Mouse (Mus musculus) thymus, postnatal 36 days (tissue): ENCODE results near the gene Fbxo33.

Experiments used
- DNase-seq, 2 experiments: peaks; one replicate each; pipeline ENCODE4 v3.0.0; 2022; ENCODE audit warnings: mixed read lengths in 2 of 2

Gene Fbxo33

DNA sequence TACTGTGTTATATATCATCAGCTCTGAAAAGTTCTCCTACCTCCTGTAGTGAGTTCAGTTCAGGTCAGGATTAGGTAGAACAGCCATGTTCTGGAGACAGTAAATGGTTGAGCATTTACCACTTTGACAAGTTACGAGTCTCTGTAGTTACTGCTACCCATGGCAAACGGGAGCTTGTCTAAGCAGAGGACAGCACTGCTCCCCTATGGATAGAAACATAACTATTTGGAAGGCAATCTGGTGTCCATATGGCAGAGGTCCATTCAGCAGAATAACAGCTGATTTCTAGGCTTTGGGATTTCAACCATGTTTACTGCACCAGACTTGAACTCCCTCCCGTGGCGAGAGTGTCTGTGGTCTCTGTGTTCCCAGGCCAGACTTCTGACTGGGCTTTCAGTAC lies 23.6 kb downstream of the Fbxo33 start:
- DNase-seq: no peak

DNA sequence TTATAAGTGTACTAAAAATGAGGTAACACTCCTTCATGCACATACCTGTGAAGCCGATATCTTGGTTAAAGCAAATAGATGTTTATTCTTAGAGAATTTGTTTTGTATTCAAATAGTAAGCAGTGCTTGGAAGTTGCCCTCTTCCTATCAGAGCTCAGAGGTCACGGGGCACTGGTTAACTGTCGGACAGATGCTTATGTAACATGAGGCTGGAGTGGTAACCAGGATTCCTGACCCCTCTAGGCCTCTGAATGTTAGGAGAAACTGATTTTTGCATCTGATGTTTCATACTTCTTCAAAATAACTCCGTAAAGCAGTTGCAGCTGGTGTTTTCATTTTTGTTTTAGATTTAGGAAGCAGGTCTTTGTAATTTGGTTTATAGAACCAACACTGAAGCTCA lies 24.5 kb downstream of the Fbxo33 start:
- DNase-seq: no peak

DNA sequence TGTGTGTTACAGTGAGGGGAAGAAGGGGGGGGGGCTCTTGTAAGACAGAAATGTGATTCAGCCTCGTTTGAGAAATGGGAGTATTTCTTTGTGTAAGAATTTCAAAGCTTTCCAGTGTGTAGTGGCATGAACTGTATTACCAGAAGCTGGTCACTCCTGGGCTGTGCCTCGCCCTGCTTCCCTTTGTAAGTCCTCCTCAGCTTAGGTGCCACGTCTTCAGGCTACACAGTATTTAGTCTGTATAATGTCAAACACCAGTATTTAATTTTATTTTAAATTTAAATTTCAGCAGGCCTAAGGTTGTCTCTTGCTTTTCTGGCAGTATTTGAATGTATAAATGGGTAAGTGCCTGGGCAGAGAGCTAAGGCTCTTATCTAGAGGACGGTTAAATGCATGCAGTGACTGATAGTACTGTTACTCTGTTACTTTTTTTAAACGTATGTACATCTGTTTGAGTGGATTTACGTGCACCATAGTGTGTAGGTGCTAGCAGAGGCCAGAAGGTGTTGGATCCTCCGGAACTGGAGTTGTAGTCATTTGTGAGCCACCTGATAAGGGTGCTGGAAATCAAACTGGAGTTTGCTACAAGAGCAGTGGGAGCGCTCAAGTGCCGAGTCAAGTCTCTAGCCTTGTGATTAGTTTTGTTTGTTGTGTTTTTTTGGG lies 25.1 kb downstream of the Fbxo33 start:
- DNase-seq: no peak

DNA sequence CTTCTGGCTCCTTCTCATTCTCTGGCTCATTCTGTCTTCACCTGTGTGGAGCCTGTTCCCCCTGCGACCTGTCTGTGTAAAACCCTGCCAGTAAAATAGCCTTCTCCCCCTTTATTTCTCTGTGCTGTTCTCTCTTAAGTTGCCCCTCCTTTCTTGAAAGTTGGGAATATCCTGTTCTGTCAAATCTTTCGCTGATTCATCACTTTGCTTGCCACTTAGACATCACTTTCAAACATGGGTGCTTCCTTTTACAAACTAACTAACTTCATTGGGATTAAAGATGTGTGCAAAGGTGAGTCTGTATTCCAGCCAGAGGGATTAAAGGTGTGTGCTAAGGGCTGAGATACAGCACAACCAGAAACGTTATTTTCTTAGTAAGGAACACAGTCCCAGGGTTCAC lies 25.9 kb downstream of the Fbxo33 start:
- DNase-seq: no peak

DNA sequence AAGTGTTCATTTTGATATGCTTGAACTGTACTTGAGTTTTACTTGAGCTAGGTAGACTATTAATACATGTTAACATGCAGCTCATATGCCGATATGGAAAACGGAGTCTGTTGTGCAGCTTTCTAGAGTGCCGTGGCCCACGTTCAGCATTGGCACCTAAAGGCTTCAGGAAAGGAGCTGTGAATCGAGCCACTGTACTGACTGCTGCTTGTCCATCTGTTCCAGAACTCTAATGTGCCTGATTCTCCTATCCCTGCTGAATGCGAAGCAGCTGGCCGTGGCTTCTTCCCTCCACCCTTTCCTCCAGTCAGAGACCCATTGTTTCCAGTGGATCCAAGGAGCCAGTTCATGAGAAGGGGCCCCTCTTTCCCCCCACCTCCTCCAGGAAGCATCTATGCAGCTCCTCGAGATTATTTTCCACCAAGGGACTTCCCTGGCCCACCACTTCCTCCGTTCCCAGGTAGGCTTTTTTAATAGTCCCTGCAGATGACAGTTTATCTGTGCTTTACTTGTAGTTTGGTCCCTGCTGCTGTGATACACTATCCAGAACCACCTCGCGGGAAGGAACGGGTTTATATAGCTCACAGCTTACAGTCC lies 31.3 kb downstream of the Fbxo33 start:
- no peak for DNase-seq

DNA sequence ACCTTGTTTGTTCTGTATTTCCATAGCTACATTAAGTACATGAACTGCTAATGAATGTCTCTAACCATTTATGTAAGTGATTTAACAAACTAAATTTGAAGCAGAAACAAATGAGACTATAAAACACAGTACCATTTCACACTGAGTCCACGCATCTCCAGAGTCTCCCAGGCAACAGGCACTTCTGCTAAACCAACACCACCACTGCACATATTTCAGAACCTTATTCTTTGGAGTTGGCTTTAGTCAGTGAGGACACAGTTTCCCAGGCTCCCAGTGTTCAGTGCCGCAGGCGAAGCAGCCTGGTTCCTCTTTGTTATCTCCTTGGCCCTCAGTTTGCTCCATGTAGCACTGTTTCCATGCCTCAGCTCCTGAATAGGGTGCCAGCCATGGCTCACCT lies 41.7 kb downstream of the Fbxo33 start:
- no peak for DNase-seq

DNA sequence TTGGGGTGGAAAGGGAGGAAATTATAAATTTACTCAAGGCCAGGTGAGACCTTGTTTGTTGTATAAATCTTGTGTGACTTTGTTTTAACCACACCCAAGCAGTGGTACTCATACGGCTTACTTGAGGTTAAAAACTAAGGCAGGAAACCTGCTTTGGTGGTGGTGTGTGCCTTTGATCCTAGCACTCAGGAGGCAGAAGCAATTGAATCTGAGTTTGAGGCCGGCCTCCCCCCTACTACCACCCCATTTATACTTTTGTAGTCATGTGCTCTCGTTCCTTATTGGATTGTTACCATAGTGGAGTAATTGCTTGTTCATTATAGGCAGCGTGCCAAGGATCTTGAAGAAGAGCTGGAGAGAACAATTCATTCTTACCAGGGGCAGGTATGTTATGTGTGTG lies 49.6 kb downstream of the Fbxo33 start:
- DNase-seq: no peak

DNA sequence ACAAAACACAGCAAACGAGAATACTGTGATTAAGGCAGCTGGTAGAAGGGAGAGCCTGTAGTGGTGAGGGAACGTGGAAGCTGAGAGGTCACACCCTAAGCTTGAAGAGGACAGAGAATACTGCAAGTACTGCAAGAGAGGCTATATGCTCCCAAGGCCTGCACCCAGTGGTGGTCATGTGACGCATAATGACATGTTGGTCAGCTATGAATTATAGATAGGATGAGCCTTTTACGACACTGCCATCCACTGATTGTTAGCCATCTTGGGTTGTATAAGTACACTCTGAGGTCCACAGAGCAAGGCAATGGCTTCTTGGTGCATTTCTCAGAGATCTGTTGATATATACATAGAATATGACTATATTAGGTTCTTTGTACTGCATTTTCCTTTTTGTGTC lies 53.0 kb downstream of the Fbxo33 start:
- no peak for DNase-seq

DNA sequence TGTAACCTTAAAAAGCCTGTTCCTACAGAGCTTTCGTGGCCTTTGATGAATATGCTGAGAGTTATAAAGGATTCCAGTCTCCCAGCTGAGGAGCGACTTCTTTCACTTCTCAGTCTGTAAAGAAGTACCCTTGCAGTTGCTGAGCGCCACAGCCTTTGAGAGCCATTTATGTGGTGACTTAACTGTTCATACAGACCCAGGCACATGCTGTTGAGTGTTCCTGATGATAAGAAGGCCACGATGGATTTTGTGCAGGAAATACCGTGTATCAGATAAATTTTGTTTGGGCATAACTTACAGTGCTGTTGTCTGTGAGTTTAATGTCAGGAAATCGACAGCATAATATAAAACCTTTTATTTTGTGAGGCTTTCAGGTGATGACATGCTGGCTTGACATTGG lies 55.0 kb downstream of the Fbxo33 start:
- DNase-seq: no peak

DNA sequence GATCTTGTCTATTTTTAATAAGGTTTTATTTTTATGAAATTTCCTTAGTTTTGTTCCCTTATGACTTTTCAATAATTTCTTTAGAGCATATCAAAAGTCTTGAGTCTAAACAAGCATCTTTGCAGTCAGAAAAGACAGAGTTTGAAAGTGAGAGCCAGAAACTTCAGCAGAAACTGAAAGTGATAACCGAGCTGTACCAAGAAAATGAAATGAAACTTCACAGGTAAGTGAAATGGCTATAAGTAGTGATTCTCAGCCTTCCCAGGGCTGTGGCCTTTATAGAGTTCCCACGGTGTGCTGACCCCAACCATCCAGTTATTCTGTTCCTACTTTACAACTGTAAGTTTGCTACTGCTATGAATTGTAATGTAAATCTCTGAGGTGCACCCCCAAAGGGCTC lies 56.7 kb downstream of the Fbxo33 start:
- DNase-seq: no peak

DNA sequence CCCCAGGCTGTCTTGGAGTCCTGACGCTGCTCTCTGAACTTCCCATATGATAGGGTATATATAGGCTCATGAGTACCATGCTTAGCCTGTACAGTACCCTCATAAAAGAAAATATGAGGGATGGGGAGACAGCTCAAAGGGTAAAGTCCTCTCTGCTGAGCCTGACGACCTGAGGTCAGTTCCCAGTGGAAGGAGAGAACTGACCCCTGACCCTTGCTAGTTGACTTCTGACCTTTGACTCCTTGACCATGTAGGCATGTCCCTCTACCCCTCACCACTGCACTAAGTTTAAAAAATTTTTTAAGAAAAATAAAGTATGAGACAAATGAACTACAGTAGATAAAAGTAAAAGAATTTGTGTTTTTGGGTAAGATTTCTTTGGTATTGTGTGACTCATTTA lies 58.4 kb downstream of the Fbxo33 start:
- DNase-seq: no peak
